Mouse (Mus musculus) ES-Bruce4 (cell line): ENCODE measurements at regions not wholly inside any gene's neighbourhood (a gene's known extent, or its start where the extent isn't known, plus 50 kb on each side); places are given as distances from the start of the nearest gene placed in this dataset.

Source experiments
- CTCF ChIP-seq: IDR thresholded peaks from one replicate; pipeline ENCODE4 v1.8.1; 2011; ENCODE audit warnings: low read depth, low read length
- POLR2A ChIP-seq: IDR thresholded peaks from one replicate; pipeline ENCODE4 v1.8.1; 2011; ENCODE audit warnings: low read length; ENCODE audit not compliant: insufficient read depth

DNA sequence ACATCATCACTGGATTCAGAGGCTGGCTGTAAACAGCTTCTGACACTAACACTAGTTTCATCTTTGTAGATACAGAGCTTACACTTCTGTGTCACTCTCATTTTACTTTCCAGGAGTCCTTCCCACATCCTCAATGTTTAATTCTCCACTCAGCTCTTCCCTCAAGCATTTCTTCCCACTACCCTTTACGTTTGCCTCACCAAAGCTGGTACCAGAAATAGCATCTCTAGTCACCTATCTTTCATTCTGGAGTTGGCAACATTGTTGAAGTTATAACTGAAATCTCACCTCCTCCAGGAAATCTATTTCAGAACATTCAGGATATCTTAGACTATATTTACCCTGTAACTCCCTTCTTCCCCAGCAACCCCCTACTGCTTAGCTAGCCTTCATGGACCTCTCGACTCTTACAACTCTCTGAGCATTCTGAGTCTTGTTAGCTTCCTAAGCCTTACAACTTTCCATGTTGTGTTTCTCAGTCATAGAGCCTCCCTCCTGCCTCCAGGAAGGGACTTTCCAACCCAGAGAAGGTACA, 258.3 kb upstream of the BB014433 start:
- no peak for TF ChIP-seq POLR2A
- no peak for TF ChIP-seq CTCF
